Comparison of ENCODE assay signal across 13 mouse cellular contexts in genomic region chr13:31330731-31331130, GRCm38 (mm10).
"Had no signal": no experiment of that assay in that cellular context is flagged by ENCODE, and none has a peak within 500 bp of the region (broad histone marks: within the 10 kb centered on the region; RNA-seq: fewer than 3 reads in every experiment).

No protein-coding gene starts in this region.

- H3K9ac ChIP-seq: liver, embryonic 13.5 days; midbrain, embryonic 13.5 days had no signal

- DNase-seq: kidney, adult 18-20 months; kidney, adult 9 months; kidney, postnatal 14 days; kidney, postnatal 4 days; left cerebral cortex, postnatal 4 days; liver, embryonic 13.5 days; lung, adult 2 months; lung, postnatal 14 days; lung, postnatal 4 days; thymus, postnatal 25 days had no signal

- H3K4me3 ChIP-seq: liver, embryonic 13.5 days; midbrain, embryonic 13.5 days; myocyte had no signal

- H3K27me3 ChIP-seq: liver, embryonic 13.5 days; midbrain, embryonic 13.5 days had no signal

- H3K4me2 ChIP-seq: liver, embryonic 13.5 days; midbrain, embryonic 13.5 days had no signal

- H3K9me3 ChIP-seq: liver, embryonic 13.5 days; midbrain, embryonic 13.5 days had no signal

- H3K27ac ChIP-seq: liver, embryonic 13.5 days; midbrain, embryonic 13.5 days had no signal

- H3K4me1 ChIP-seq: liver, embryonic 13.5 days; midbrain, embryonic 13.5 days had no signal

- H3K36me3 ChIP-seq: liver, embryonic 13.5 days; midbrain, embryonic 13.5 days had no signal

- ATAC-seq: midbrain, embryonic 13.5 days; midbrain, embryonic 16.5 days had no signal
